Mouse (Mus musculus) layer of hippocampus, adult 2 months (tissue): Measurements from ENCODE around the gene Apopt1. TPM values are rescaled to one million over a fixed set of nuclear protein-coding genes. Genes with fewer than 3 reads are reported as not detected.

Source experiments
- DNase-seq, 2 experiments: peaks; one replicate each; pipeline ENCODE4 v3.0.0; 2022; ENCODE audit warnings: low spot score in 2 of 2
- H3K27ac ChIP-seq: fragments of 200-600 bp; 2 replicates; pipeline ENCODE4 v1.8.1; 2022
- H3K4me3 ChIP-seq: fragments of 200-600 bp; 2 replicates; pipeline ENCODE4 v1.8.1; 2022; ENCODE audit warnings: mild to moderate bottlenecking
- CTCF ChIP-seq: fragments of 200-600 bp; conservative IDR thresholded peaks from 2 replicates; pipeline ENCODE4 v1.8.1; 2022; ENCODE audit warnings: antibody characterized with exemption, mild to moderate bottlenecking, moderate library complexity
- total RNA-seq, 2 experiments: library from RNA; stranded (reverse); gene quantifications; 2 replicates each; pipeline ENCODE4 v1.2.3; 2021

Gene Apopt1
- total RNA-seq, 2 experiments from 2014 or later, result 35.7 to 36.8 TPM

- Histone ChIP-seq H3K27ac (peak within 1 kb of the TSS; percentile 99), H3K4me3 (peak within 1 kb of the TSS; percentile 100)
- peak; percentile 20; the same call in 1 of the 2 replicates for TF ChIP-seq CTCF
- peak; percentile 90 to 93 for DNase-seq
Measured at GRCm38 (mm10) chr12:111672176-111672575, 40.9 kb upstream of the Apopt1 start, which contains the start of gene Ckb. TSS of gene Ckb (minus strand) at chr12:111672338.

GRCm38 (mm10) chr12:111672581-111672980 is 40.5 kb upstream of the Apopt1 start:
- no peak for TF ChIP-seq CTCF
- no peak for DNase-seq
- peak overlapping the region; percentile 100 for H3K4me3 ChIP-seq
- H3K27ac ChIP-seq, result peak overlapping the region; percentile 99

- no peak for DNase-seq
- TF ChIP-seq CTCF, result no peak; the same call in 1 of the 2 replicates
- Histone ChIP-seq H3K27ac (0 out of 2 replicates have a peak overlapping the region, but pooled peaks have one; percentile 0), H3K4me3 (no peak overlapping the region)
Measured at GRCm38 (mm10) chr12:111674850-111675486, 38.1 kb upstream of the Apopt1 start.

- Histone ChIP-seq H3K4me3 (no peak overlapping the region), H3K27ac (0 out of 2 replicates have a peak overlapping the region, but pooled peaks have one; percentile 36)
- DNase-seq, result no peak
- no peak for TF ChIP-seq CTCF
Measured at GRCm38 (mm10) chr12:111675797-111676580, 37.1 kb upstream of the Apopt1 start.

- no peak for TF ChIP-seq CTCF
- DNase-seq, result no peak
- Histone ChIP-seq H3K27ac (peak overlapping the region; percentile 100), H3K4me3 (peak overlapping the region; percentile 94)
Measured at GRCm38 (mm10) chr12:111677421-111677820, 35.6 kb upstream of the Apopt1 start.

GRCm38 (mm10) chr12:111677882-111678669 is 35.0 kb upstream of the Apopt1 start, which contains the start of gene Trmt61a:
TSS of gene Trmt61a (plus strand) at chr12:111678105.
- DNase-seq, result peak; percentile 86 to 90
- peak within 1 kb of the TSS; percentile 100 for H3K27ac ChIP-seq
- no peak for TF ChIP-seq CTCF
- peak within 1 kb of the TSS; percentile 94 for H3K4me3 ChIP-seq

GRCm38 (mm10) chr12:111678670-111678933 is 34.5 kb upstream of the Apopt1 start:
- H3K27ac ChIP-seq, result peak overlapping the region; percentile 100; the same call in 1 of the 2 replicates
- DNase-seq, result no peak
- no peak for TF ChIP-seq CTCF

GRCm38 (mm10) chr12:111678997-111679396 is 34.1 kb upstream of the Apopt1 start:
- no peak for TF ChIP-seq CTCF
- no peak for DNase-seq
- H3K4me3 ChIP-seq, result peak overlapping the region; percentile 94
- H3K27ac ChIP-seq, result no peak overlapping the region

More at GRCm38 (mm10) chr12:111678670-111678933, 34.5 kb upstream of the Apopt1 start:
- H3K4me3 ChIP-seq, result peak overlapping the region; percentile 94

- no peak for TF ChIP-seq CTCF
- H3K4me3 ChIP-seq, result no peak overlapping the region
- DNase-seq, result no peak
- H3K27ac ChIP-seq, result peak overlapping the region; percentile 85
Measured at GRCm38 (mm10) chr12:111680661-111681060, 32.4 kb upstream of the Apopt1 start.

GRCm38 (mm10) chr12:111681305-111681704 is 31.8 kb upstream of the Apopt1 start:
- DNase-seq, result no peak
- no peak for TF ChIP-seq CTCF
- H3K4me3 ChIP-seq, result peak overlapping the region; percentile 26; the same call in 1 of the 2 replicates
- H3K27ac ChIP-seq, result peak overlapping the region; percentile 85

- peak overlapping the region; percentile 85 for H3K27ac ChIP-seq
- H3K4me3 ChIP-seq, result peak overlapping the region; percentile 26; the same call in 1 of the 2 replicates
- no peak for DNase-seq
- TF ChIP-seq CTCF, result no peak
Measured at GRCm38 (mm10) chr12:111682003-111682402, 31.1 kb upstream of the Apopt1 start.

- peak overlapping the region; percentile 85 for H3K27ac ChIP-seq
- H3K4me3 ChIP-seq, result no peak overlapping the region
- no peak for TF ChIP-seq CTCF
- no peak for DNase-seq
Measured at GRCm38 (mm10) chr12:111682806-111683205, 30.3 kb upstream of the Apopt1 start.

GRCm38 (mm10) chr12:111686390-111686789 is 26.7 kb upstream of the Apopt1 start:
- peak overlapping the region; percentile 86 for H3K27ac ChIP-seq
- no peak for TF ChIP-seq CTCF
- no peak for DNase-seq
- H3K4me3 ChIP-seq, result no peak overlapping the region
